Mouse (Mus musculus) frontal cortex, postnatal 10 days (tissue): ENCODE data around the gene Pmfbp1.

Experiments used
- DNase-seq, 2 experiments: peaks; one replicate each; pipeline ENCODE4 v3.0.0; 2022; ENCODE audit warnings: low spot score in 2 of 2, mixed read lengths in 1 of 2

The Pmfbp1 gene

GRCm38 (mm10) chr8:109499009-109499717, 5.3 kb downstream of the Pmfbp1 start:
- no peak for DNase-seq

- DNase-seq, result no peak
Measured at GRCm38 (mm10) chr8:109503566-109503965, 9.7 kb downstream of the Pmfbp1 start.

DNA sequence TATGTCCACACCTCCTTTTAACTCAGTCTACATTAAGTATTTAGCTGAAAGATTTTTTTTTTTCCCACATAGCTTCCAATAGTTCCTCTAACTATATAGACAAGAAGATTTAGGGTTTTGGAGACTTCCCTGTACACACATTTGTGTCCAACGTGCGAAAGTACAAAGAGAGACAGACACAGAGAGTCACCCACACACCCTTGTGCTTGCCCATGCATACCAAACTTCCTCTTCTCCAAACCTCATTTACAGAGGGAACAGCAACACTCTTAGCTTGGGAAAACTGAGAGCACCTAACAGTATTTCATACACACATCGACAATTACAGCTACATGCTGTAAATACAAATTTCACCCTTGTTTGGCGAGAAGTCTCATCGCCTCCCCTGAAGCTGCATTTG, 11.7 kb downstream of the Pmfbp1 start:
- no peak for DNase-seq

DNA sequence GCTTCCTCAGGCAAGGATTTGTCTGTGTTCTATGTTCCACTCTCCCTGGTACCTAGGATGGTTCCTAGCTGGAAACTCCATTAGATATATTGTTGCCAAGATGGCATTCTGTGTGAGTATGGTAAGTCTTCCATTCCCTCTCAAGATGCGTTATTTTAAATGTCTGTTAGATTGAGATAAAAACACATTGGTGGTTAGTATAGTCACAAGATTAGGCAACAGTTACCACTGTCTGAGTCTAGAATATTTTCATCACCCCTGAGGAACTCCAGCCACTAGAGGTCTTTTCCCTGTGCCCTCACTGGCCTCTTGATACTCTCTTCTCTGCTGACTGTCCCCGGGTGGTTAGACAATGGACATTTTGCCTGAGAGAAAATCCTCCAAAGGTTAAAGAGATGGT, 30.2 kb downstream of the Pmfbp1 start:
- no peak for DNase-seq

- no peak for DNase-seq
Measured at GRCm38 (mm10) chr8:109535140-109535990, 41.5 kb downstream of the Pmfbp1 start.

DNA sequence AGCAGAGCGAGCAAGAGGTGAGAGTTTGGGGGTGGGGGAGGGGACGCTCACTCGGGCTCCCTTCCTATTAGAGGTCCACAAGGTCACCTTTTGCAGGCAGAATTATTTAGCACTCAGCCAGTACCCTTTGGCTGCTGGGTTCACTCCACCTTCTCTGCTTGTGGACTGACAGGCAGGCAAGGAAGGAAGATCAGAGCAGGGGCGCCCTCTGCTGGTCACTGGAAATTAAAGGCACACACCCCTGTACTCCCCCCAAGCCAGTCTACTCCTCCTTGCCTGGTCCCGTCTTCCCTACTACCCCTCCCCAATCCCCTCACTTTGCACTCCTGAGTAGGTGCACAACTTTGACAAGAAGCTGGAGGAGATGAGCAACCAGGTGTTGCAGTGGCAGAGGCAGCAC, 42.9 kb downstream of the Pmfbp1 start:
- peak; percentile 59 to 81 for DNase-seq

GRCm38 (mm10) chr8:109542165-109542564, 48.3 kb downstream of the Pmfbp1 start:
- no peak for DNase-seq

GRCm38 (mm10) chr8:109542748-109543519, 49.1 kb downstream of the Pmfbp1 start:
- DNase-seq, result no peak

DNA sequence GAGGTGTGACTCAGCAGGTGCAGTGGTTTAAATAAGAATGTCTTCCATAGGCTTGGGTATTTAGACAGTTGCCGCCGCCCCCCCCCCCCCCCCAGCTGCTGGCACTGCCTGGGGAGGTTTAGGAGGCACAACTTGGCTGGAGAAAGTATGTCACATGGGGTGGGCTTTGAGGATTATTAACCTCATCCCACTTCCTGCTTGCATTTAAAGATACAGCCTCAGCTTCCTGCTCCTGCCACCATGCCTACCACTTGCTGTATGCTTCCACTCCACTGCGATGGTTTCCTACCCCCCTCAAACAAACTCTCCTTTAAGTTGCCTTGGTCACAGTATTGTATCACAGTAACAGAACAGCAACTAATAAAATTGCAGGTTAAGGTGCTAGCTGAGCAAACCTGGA, 50.2 kb downstream of the Pmfbp1 start:
- no peak for DNase-seq

DNA sequence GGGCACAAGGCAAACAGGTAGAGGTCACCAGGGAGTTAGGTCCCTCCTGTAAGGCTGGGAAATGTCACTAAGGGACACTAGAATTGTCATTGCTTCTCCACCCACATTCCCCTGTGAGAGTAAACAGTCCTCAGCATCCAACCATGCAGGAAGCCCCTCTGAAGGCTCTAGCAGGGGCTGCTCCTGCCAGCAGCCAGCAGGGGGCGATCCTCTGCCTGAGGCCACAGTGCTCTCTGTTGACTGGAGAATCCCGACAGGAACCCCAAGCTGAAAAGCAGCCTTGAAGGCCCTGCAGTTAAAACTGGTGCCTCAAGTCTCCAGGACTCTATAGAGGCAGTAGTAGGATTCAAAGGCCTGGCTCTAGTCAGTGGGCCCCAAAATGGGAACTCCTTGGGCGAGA, 57.8 kb downstream of the Pmfbp1 start:
- no peak for DNase-seq

- DNase-seq, result no peak
Measured at GRCm38 (mm10) chr8:109563881-109564280, 70.1 kb downstream of the Pmfbp1 start.

- no peak for DNase-seq
Measured at GRCm38 (mm10) chr8:109564766-109565165, 70.9 kb downstream of the Pmfbp1 start.

GRCm38 (mm10) chr8:109565498-109566333, 71.9 kb downstream of the Pmfbp1 start, which contains the start of the genes Dhx38 and Txnl4b:
Gene Dhx38, minus strand, starts transcription at chr8:109565861.
Gene Txnl4b, plus strand, starts transcription at chr8:109565892.
- peak; percentile 98 to 99 for DNase-seq

DNA sequence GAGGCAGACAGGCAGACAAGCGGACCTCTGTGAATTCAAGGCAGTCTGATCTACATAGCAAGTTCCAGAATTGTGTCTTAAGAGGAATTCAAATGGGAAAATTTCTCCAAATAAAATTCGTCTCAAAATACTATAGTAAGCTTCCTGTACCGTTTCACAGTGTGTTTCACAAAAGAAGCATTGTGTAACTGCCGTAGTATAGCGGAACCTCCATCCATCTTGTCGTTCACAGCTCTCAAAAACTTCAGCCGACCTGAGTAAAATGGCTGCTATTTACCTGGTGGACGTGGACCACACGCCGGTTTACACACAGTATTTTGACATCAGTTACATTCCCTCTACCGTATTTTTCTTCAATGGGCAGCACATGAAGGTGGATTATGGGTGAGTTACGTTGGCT, 77.3 kb downstream of the Pmfbp1 start:
- no peak for DNase-seq

- DNase-seq, result no peak
Measured at GRCm38 (mm10) chr8:109576311-109576710, 82.5 kb downstream of the Pmfbp1 start.

DNA sequence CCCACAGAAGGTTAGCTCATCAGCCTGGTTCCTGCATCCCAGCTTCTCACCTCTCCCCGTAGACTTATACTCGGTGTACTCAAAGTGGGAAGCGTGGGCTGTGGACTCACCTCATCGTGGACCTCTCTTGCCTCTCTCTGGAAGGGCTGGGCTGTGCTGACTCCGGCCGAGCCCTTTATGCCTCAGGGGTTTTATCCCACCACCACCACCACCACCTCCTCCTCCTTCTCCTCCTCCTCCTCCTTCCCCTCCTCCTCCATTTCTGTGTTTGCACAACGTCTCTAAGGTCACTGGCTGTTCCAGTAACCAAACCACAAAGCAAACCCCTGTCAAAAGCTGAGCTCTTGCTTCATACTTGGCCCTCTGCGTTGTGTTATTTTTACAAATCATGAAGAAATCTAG, 85.1 kb downstream of the Pmfbp1 start, which contains the start of gene Hp:
Hp (minus strand) TSS at position 273 of the 402 bp plus-strand sequence.
- DNase-seq, result no peak

GRCm38 (mm10) chr8:109584293-109584692, 90.5 kb downstream of the Pmfbp1 start:
- DNase-seq, result no peak

DNA sequence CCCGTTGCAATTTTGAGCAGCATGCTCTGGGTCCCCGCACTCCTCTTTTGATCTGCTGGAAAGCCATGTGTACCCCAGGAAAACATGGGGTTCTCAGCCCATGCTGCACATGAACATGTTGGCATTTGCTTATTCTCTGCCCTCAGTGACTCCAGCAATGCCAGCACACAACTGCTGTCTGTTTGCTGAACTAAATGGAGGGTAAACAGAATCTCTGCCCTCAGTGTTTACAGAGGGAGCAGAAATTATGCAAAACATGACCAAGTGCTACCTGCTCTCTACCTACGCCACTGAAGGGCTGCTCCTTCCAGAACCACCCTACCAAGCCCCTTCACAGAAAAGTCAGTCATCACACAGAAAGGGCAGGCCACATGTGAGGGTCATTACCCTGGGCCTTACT, 91.0 kb downstream of the Pmfbp1 start:
- DNase-seq, result no peak

DNA sequence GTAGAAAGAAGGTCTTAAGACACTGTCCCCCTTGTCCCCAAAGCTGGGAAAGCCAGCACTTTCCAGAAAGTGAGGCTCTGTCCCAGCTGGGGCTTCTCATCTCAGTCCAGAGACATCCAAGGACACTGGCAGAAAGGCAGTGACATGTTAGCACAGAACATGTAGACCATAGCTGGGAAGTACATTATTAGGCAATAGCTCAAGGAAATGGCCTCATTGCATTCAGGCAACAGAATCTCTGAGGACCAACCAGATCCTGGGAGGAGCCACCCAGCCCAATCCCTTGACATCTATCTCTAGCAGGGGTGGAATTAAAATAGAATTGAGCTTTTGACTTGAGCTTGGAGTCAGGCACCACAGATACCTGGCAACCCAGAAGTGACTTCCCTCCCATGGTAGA, 91.8 kb downstream of the Pmfbp1 start:
- DNase-seq, result no peak

GRCm38 (mm10) chr8:109586972-109587504, 93.2 kb downstream of the Pmfbp1 start:
- DNase-seq, result no peak

- no peak for DNase-seq
Measured at GRCm38 (mm10) chr8:109590901-109591300, 97.1 kb downstream of the Pmfbp1 start.
